Comparison of ENCODE assay signal across 8 mouse cellular contexts in the genomic region with DNA sequence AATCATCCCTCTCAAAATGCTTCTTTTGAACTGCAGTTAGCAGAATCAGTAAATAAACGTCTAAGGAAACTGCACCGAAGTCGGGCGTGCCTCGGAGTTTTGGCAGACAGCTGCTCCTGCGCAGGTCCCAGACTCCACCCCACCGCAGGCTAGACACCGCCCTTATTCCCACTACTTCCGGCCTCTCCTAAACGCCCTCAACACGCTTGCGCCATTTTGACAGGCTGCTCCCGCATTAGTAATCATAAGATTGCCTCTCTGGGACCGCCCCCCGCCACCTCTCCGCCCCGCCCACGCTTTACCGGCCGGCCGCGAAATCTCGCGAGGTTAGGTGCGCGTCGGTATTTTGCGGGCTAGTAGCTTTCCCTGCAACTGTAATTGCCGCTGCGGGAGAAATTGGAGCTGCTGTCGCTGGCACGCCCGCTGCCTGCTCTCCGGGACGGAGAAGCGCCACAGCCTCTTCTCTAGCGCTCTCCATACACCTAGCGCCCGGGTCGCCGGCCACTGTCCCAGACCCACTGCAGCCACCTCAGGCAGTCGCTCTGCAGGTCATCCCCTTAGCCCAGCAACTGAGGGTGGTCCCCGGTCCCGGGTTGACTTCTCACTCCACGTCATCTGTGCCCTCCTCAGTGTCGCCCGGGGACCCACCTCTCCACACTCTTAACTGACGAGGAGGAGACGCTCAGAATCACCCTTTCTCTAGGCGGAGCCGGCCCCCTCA. TPM values are rescaled to one million over a fixed set of nuclear protein-coding genes. Genes with fewer than 3 reads are reported as not detected.
DNase-seq lines count a peak whose midpoint lies in the region; ATAC-seq lines count a peak whose summit lies in the region.

Wdr44 (plus strand) TSS at position 330 of the 721 bp plus-strand sequence.

- H3K36me3 ChIP-seq in heart, embryonic 13.5 days, result no peaks in the 10 kb centered on the region
- no peaks in the 10 kb centered on the region for H3K36me3 ChIP-seq in liver, embryonic 12.5 days
- H3K36me3 ChIP-seq in stomach, embryonic 15.5 days, result no peaks in the 10 kb centered on the region

- no peaks in the 10 kb centered on the region for H3K4me1 ChIP-seq in brown adipose tissue, adult 24 weeks (ENCODE audit: control insufficient read depth, insufficient read depth, insufficient read length, low read length)
- H3K4me1 ChIP-seq in heart, embryonic 13.5 days, result no peaks in the 10 kb centered on the region
- peaks cover 9% of the 10 kb centered on the region; the same call in 1 of the 2 replicates for H3K4me1 ChIP-seq in liver, embryonic 12.5 days
- H3K4me1 ChIP-seq in stomach, embryonic 15.5 days, result no peaks in the 10 kb centered on the region

- ATAC-seq in heart, embryonic 13.5 days (ENCODE audit: extremely low read depth, insufficient number of reproducible peaks, low FRiP score, low TSS enrichment), result peak; percentile 99
- peak; percentile 99 for ATAC-seq in liver, embryonic 12.5 days
- ATAC-seq in stomach, embryonic 15.5 days (ENCODE audit: insufficient read depth, low FRiP score, low read depth), result peak; percentile 99

- peak; percentile 95 for DNase-seq in CD4-positive, CD25-positive, alpha-beta regulatory T cell, adult 2 months (ENCODE audit: low read depth, low spot score)
- peak; percentile 43 for DNase-seq in fat pad, adult 2 months (ENCODE audit: extremely low read depth, low read depth, low spot score)
- DNase-seq in kidney, postnatal 10 days, result peak; percentile 96
- peak; percentile 94 to 95 for DNase-seq in natural killer cell, adult 2 months (ENCODE audit: low spot score in 2 of 2)

- H3K4me2 ChIP-seq in heart, embryonic 13.5 days, result peak within 1 kb of the TSS; percentile 70
- H3K4me2 ChIP-seq in liver, embryonic 12.5 days, result peak within 1 kb of the TSS; percentile 62
- H3K4me2 ChIP-seq in stomach, embryonic 15.5 days, result peak within 1 kb of the TSS; percentile 52

- H3K9me3 ChIP-seq in heart, embryonic 13.5 days, result no peaks in the 10 kb centered on the region
- H3K9me3 ChIP-seq in liver, embryonic 12.5 days (replicated peaks), result no peaks in the 10 kb centered on the region
- no peaks in the 10 kb centered on the region for H3K9me3 ChIP-seq in stomach, embryonic 15.5 days

- H3K27ac ChIP-seq in brown adipose tissue, adult 24 weeks (replicated peaks; ENCODE audit: low read depth, low read length), result peak within 1 kb of the TSS; percentile 74
- H3K27ac ChIP-seq in heart, embryonic 13.5 days (replicated peaks), result peak within 1 kb of the TSS; percentile 93
- peak within 1 kb of the TSS; percentile 98 for H3K27ac ChIP-seq in liver, embryonic 12.5 days
- H3K27ac ChIP-seq in stomach, embryonic 15.5 days, result peak within 1 kb of the TSS; percentile 88

- WGBS in heart, embryonic 13.5 days, result 5% methylated on average over 51 of the region's 51 CpGs
- 3% methylated on average over 51 of the region's 51 CpGs for WGBS in liver, embryonic 12.5 days (ENCODE audit: insufficient replicate concordance)
- WGBS in stomach, embryonic 15.5 days, result 8% methylated on average over 51 of the region's 51 CpGs

- peak within 1 kb of the TSS; percentile 98 for H3K4me3 ChIP-seq in brown adipose tissue, adult 24 weeks (ENCODE audit: insufficient read depth, low read depth, low read length)
- peak within 1 kb of the TSS; percentile 68 for H3K4me3 ChIP-seq in heart, embryonic 13.5 days
- H3K4me3 ChIP-seq in liver, embryonic 12.5 days, result peak within 1 kb of the TSS; percentile 73
- peak within 1 kb of the TSS; percentile 61 for H3K4me3 ChIP-seq in stomach, embryonic 15.5 days (replicated peaks)

- no peaks in the 10 kb centered on the region for H3K27me3 ChIP-seq in heart, embryonic 13.5 days (replicated peaks)
- no peaks in the 10 kb centered on the region; the same call in 1 of the 2 replicates for H3K27me3 ChIP-seq in liver, embryonic 12.5 days (replicated peaks)
- no peaks in the 10 kb centered on the region for H3K27me3 ChIP-seq in stomach, embryonic 15.5 days (replicated peaks)

- peak within 1 kb of the TSS; percentile 83 for H3K9ac ChIP-seq in heart, embryonic 13.5 days
- H3K9ac ChIP-seq in liver, embryonic 12.5 days, result peak within 1 kb of the TSS; percentile 83
- peak within 1 kb of the TSS; percentile 39 for H3K9ac ChIP-seq in stomach, embryonic 15.5 days

RNA-seq across cellular contexts. Expression of gene Wdr44, which starts in this region (rescaled TPM):
- polyA plus RNA-seq in brown adipose tissue, adult 24 weeks (2012; ENCODE audit: insufficient read depth, insufficient read length, missing spikeins), result 2.0 and 3.0 TPM in 2 replicates
- polyA plus RNA-seq in heart, embryonic 13.5 days (2015; fragmentation: Nextera tagmentation; extraction: Ambion mirVana), result 7.3 and 8.8 TPM in 2 replicates
- 6.4 and 6.8 TPM in 2 replicates for polyA plus RNA-seq in liver, embryonic 12.5 days (2016; fragmentation: Nextera tagmentation; extraction: Ambion mirVana)
- 8.1 and 8.8 TPM in 2 replicates for polyA plus RNA-seq in stomach, embryonic 15.5 days (2015; fragmentation: Nextera tagmentation; extraction: Ambion mirVana)

Comparison
In these comparisons a context has a peak if more than half of its experiments do, and no peak if none do; other contexts are left out.
1. Peak in every context shown above with its lines: DNase-seq, ATAC-seq, H3K4me3 ChIP-seq and H3K27ac ChIP-seq.
2. DNase-seq: peak in every context shown above with its lines; median percentile 96 in kidney, postnatal 10 days; 95 in CD4-positive, CD25-positive, alpha-beta regulatory T cell, adult 2 months; 94 in natural killer cell, adult 2 months; 43 in fat pad, adult 2 months.